8 mouse cellular contexts compared by ENCODE assay signal in genomic region chr1:153487500-153487879, GRCm38 (mm10). TPM values are rescaled to one million over a fixed set of nuclear protein-coding genes. Genes with fewer than 3 reads are reported as not detected.
DNase-seq lines count a peak whose midpoint lies in the region; ATAC-seq and TF ChIP-seq lines count a peak whose summit lies in the region.

Gene Dhx9, minus strand, starts transcription at chr1:153487660.

- no peaks in the 10 kb centered on the region for H3K27me3 ChIP-seq in C2C12 (ENCODE audit: control insufficient read depth, insufficient read depth, insufficient read length)
- no peaks in the 10 kb centered on the region for H3K27me3 ChIP-seq in erythroblast, embryonic 14.5 days (ENCODE audit: control insufficient read depth)
- no peaks in the 10 kb centered on the region for H3K27me3 ChIP-seq in heart, embryonic 11.5 days (ENCODE audit: control insufficient read depth, insufficient read depth, low read length)
- no peaks in the 10 kb centered on the region for H3K27me3 ChIP-seq in kidney, embryonic 16.5 days (ENCODE audit: insufficient read depth, low read length)
- no peaks in the 10 kb centered on the region for H3K27me3 ChIP-seq in liver, adult 2 months (ENCODE audit: control insufficient read depth, insufficient read depth, low read length)
- no peaks in the 10 kb centered on the region for H3K27me3 ChIP-seq in myocyte (ENCODE audit: control insufficient read depth, insufficient read depth, insufficient read length)
- no peaks in the 10 kb centered on the region for H3K27me3 ChIP-seq in splenic B cell, adult 2 months (ENCODE audit: control insufficient read depth, insufficient read depth, low read length, poor library complexity, severe bottlenecking)

- H3K4me1 ChIP-seq in erythroblast, embryonic 14.5 days (ENCODE audit: control insufficient read depth): peaks cover 41% of the 10 kb centered on the region
- H3K4me1 ChIP-seq in heart, embryonic 11.5 days (ENCODE audit: control insufficient read depth, insufficient read depth, low read length): peaks cover 12% of the 10 kb centered on the region
- H3K4me1 ChIP-seq in kidney, embryonic 16.5 days (ENCODE audit: insufficient read depth, low read length): peaks cover 25% of the 10 kb centered on the region
- peaks cover 7% of the 10 kb centered on the region; the same call in 1 of the 2 replicates for H3K4me1 ChIP-seq in liver, adult 2 months (ENCODE audit: control insufficient read depth, insufficient read depth, low read length)

- peak within 1 kb of the TSS; percentile 68 for H3K4me2 ChIP-seq in heart, embryonic 11.5 days
- H3K4me2 ChIP-seq in kidney, embryonic 16.5 days (replicated peaks; ENCODE audit: low read depth, low read length): peak within 1 kb of the TSS; percentile 92
- H3K4me2 ChIP-seq in myocyte (ENCODE audit: low read depth): peak within 1 kb of the TSS; percentile 81

- H3K4me3 ChIP-seq in C2C12 (ENCODE audit: insufficient read depth, poor library complexity, severe bottlenecking) (peak within 1 kb of the TSS; percentile 99), myocyte (peak within 1 kb of the TSS; percentile 92)
- H3K4me3 ChIP-seq in erythroblast, embryonic 14.5 days (replicated peaks): peak within 1 kb of the TSS; percentile 99
- H3K4me3 ChIP-seq in heart, embryonic 11.5 days (ENCODE audit: low read depth, low read length): peak within 1 kb of the TSS; percentile 100
- H3K4me3 ChIP-seq in kidney, embryonic 16.5 days (ENCODE audit: low read length): peak within 1 kb of the TSS; percentile 100
- peak within 1 kb of the TSS; percentile 96 for H3K4me3 ChIP-seq in liver, adult 2 months (ENCODE audit: insufficient read depth, low read depth, low read length)

- H3K36me3 ChIP-seq in C2C12 (ENCODE audit: control insufficient read depth, insufficient read depth): peaks cover 29% of the 10 kb centered on the region
- peaks cover 30% of the 10 kb centered on the region for H3K36me3 ChIP-seq in erythroblast, embryonic 14.5 days (ENCODE audit: control insufficient read depth)
- H3K36me3 ChIP-seq in heart, embryonic 11.5 days (ENCODE audit: control insufficient read depth, insufficient read depth, low read length): no peaks in the 10 kb centered on the region
- peaks cover 4% of the 10 kb centered on the region; the same call in 1 of the 2 replicates for H3K36me3 ChIP-seq in kidney, embryonic 16.5 days (ENCODE audit: insufficient read depth, low read length)
- H3K36me3 ChIP-seq in liver, adult 2 months (ENCODE audit: control insufficient read depth, insufficient read depth, low read length): peaks cover 3% of the 10 kb centered on the region; the same call in 1 of the 2 replicates
- H3K36me3 ChIP-seq in myocyte (ENCODE audit: control insufficient read depth, insufficient read depth): peaks cover 3% of the 10 kb centered on the region
- H3K36me3 ChIP-seq in splenic B cell, adult 2 months (ENCODE audit: control insufficient read depth, insufficient read depth, low read length, poor library complexity, severe bottlenecking): peaks cover 2% of the 10 kb centered on the region; the same call in 1 of the 2 replicates

- DNase-seq in brain, embryonic 14.5 days (ENCODE audit: low read depth): peak; percentile 98
- DNase-seq in liver, adult 2 months (ENCODE audit: extremely low read depth, low read depth, low spot score): peak; percentile 78
- peak; percentile 98 for DNase-seq in splenic B cell, adult 2 months (ENCODE audit: low read depth, low spot score)

- H3K9ac ChIP-seq in heart, embryonic 11.5 days (ENCODE audit: low read depth, low read length): peak within 1 kb of the TSS; percentile 100
- peak within 1 kb of the TSS; percentile 99 for H3K9ac ChIP-seq in kidney, embryonic 16.5 days (replicated peaks; ENCODE audit: low read length)
- peak within 1 kb of the TSS; percentile 97 for H3K9ac ChIP-seq in liver, adult 2 months (ENCODE audit: low read depth, low read length)

- under 1% methylated on average over 35 of the region's 35 CpGs for WGBS in heart, embryonic 11.5 days (ENCODE audit: insufficient replicate concordance)
- WGBS in kidney, embryonic 16.5 days: under 1% methylated on average over 35 of the region's 35 CpGs
- WGBS in liver, adult 2 months: under 1% methylated on average over 35 of the region's 35 CpGs

- peak; percentile 87 for ATAC-seq in heart, embryonic 11.5 days (replicated peaks; ENCODE audit: insufficient number of reproducible peaks, low FRiP score, low TSS enrichment)
- ATAC-seq in kidney, embryonic 16.5 days (ENCODE audit: low FRiP score, low TSS enrichment): peak; percentile 93

- H3K9me3 ChIP-seq in erythroblast, embryonic 14.5 days (ENCODE audit: control insufficient read depth, low read length): no peaks in the 10 kb centered on the region
- no peaks in the 10 kb centered on the region for H3K9me3 ChIP-seq in heart, embryonic 11.5 days (replicated peaks; ENCODE audit: control insufficient read depth, low read length)
- H3K9me3 ChIP-seq in kidney, embryonic 16.5 days (ENCODE audit: low read length): no peaks in the 10 kb centered on the region

- peak within 1 kb of the TSS; percentile 89 for H3K27ac ChIP-seq in heart, embryonic 11.5 days (ENCODE audit: low read depth, low read length)
- H3K27ac ChIP-seq in kidney, embryonic 16.5 days (ENCODE audit: low read length): peak within 1 kb of the TSS; percentile 90
- H3K27ac ChIP-seq in liver, adult 2 months (replicated peaks; ENCODE audit: insufficient read depth, low read depth, low read length): peak within 1 kb of the TSS; percentile 82

- peaks cover 49% of the 10 kb centered on the region for H3K79me3 ChIP-seq in C2C12 (ENCODE audit: low read depth)

- H3ac ChIP-seq in C2C12 (ENCODE audit: control insufficient read depth, insufficient read length, low read depth) (peak within 1 kb of the TSS; percentile 98), myocyte (ENCODE audit: control insufficient read depth, insufficient read length) (peak within 1 kb of the TSS; percentile 82)

- peak; percentile 91 for TF ChIP-seq POLR2A in brain, embryonic 14.5 days (IDR thresholded peaks at IDR 0.05; ENCODE audit: borderline replicate concordance, extremely low read depth, insufficient read depth, insufficient read length, poor library complexity, severe bottlenecking)
- peak; percentile 98 for TF ChIP-seq POLR2A in liver, adult 2 months (IDR thresholded peaks at IDR 0.05; ENCODE audit: extremely low read depth, insufficient read depth, low read length)
- peak; percentile 99 for TF ChIP-seq POLR2A in myocyte (IDR thresholded peaks at IDR 0.05; ENCODE audit: insufficient read length, low read depth)

- no peak for TF ChIP-seq CTCF in C2C12 (IDR thresholded peaks at IDR 0.05; ENCODE audit: control insufficient read depth, insufficient read depth, insufficient read length)
- TF ChIP-seq CTCF in brain, embryonic 14.5 days (IDR thresholded peaks at IDR 0.05; ENCODE audit: borderline replicate concordance, extremely low read depth, insufficient read depth, insufficient read length): no peak
- TF ChIP-seq CTCF in liver, adult 2 months (IDR thresholded peaks at IDR 0.05; ENCODE audit: low read depth, low read length): no peak

- peaks cover 52% of the 10 kb centered on the region for H3K79me2 ChIP-seq in C2C12 (ENCODE audit: control insufficient read depth, insufficient read depth)
- peaks cover 19% of the 10 kb centered on the region for H3K79me2 ChIP-seq in liver, adult 2 months (ENCODE audit: control insufficient read depth, insufficient read depth, low read length)
- peaks cover 50% of the 10 kb centered on the region for H3K79me2 ChIP-seq in myocyte (ENCODE audit: control insufficient read depth, insufficient read depth)

TF ChIP-seq in C2C12, 6 proteins besides CTCF, POLR2A, EP300 and RAD21:
- TF ChIP-seq MAX (IDR thresholded peaks at IDR 0.05) (peak; percentile 68), MYOD1 (IDR thresholded peaks at IDR 0.05; ENCODE audit: control insufficient read depth, insufficient read length, low read depth) (no peak)

TF ChIP-seq in myocyte, 11 proteins besides CTCF, POLR2A, EP300 and RAD21:
- TF ChIP-seq MAX (IDR thresholded peaks at IDR 0.05; ENCODE audit: low read depth) (no peak), MYOD1 (IDR thresholded peaks at IDR 0.05; ENCODE audit: control insufficient read depth in 1 of 3, insufficient read length in 2 of 3, low read depth in 2 of 3) (peak in 1 of 3 experiments; percentile 8), SRF (IDR thresholded peaks at IDR 0.05; ENCODE audit: control insufficient read depth, insufficient read length, low read depth) (peak; percentile 52), TCF3 (IDR thresholded peaks at IDR 0.05; ENCODE audit: insufficient read length, low read depth) (no peak), E2F4 (IDR thresholded peaks at IDR 0.05; ENCODE audit: insufficient read depth) (peak; percentile 69), POLR2AphosphoS2 (IDR thresholded peaks at IDR 0.05; ENCODE audit: insufficient read length, low read depth) (peak; percentile 100)

RNA-seq across cellular contexts. Expression of gene Dhx9, which starts in this region (rescaled TPM):
- 53.1 TPM for polyA plus RNA-seq in C2C12 (2012; fragmentation: generic; extraction: Trizol)
- 119 and 142 TPM in 2 replicates for polyA plus RNA-seq in brain, embryonic 14.5 days (2012; rRNA removed)
- polyA plus RNA-seq in erythroblast, embryonic 14.5 days (2012): 1.9 and 2.2 TPM in 2 replicates
- 17.7 and 21.2 TPM in 2 replicates for polyA plus RNA-seq in heart, embryonic 11.5 days (2014; fragmentation: Nextera tagmentation; extraction: Ambion mirVana)
- polyA plus RNA-seq in kidney, embryonic 16.5 days (2015; fragmentation: Nextera tagmentation; extraction: Ambion mirVana): 23.2 and 30.0 TPM in 2 replicates
- total RNA-seq in liver, adult 2 months (2014; rRNA removed): 41.1 and 42.6 TPM in 2 replicates
- polyA plus RNA-seq in liver, adult 2 months (2012; rRNA removed): 5.6 and 5.7 TPM in 2 replicates
- 25.2 TPM for polyA plus RNA-seq in myocyte (2012; fragmentation: generic; extraction: Trizol)

Comparison
In these comparisons a context has a peak if more than half of its experiments do, and no peak if none do; other contexts are left out.
1. Peak in every context shown above with its lines: DNase-seq, ATAC-seq, H3K4me3 ChIP-seq and H3K27ac ChIP-seq.